Mouse (Mus musculus) right cerebral cortex, postnatal 25 days (tissue): Measurements from ENCODE around the gene Gnpnat1.

Source experiments
- DNase-seq: peaks from one replicate; pipeline ENCODE4 v3.0.0; 2022

Gene Gnpnat1

DNA sequence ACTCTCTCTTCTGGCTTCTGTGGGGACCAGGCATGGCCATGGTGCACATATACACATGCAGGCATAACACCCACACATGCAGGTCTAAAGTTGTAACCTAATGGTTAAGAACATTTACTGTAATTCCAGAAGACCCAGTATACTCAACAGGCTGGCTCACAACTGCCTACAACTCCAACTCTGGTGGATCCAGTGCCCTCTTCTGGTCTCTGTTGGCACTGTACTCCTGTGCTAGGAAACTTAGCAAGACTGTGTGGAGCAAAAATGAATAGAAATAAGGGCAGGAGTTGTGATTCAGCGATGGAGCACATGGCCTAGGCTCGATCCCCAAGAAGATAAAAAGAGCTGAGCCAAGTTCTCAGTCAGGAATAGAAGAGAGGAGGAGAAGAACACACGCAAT is 4.9 kb downstream of the Gnpnat1 start:
- no peak for DNase-seq

DNA sequence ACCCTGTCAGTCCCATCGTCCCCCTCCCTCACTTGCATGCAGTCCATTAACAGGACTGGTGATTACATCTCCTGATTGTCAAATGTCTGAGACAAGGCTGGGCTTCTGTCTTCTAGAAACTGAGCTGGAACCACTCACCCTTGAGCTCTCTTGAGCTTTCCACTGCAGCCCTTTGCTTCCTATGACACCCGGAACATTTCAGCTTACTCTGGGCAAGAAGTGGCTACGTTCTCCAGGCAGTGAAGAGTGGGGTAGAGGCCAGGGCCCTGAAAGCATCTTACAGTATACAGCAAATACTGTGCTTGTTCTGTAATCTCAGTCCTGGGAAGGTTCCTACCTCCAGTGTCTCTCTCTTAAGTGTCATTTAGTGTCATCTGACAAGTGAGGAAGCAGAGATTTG is 15.5 kb downstream of the Gnpnat1 start:
- DNase-seq: no peak

DNA sequence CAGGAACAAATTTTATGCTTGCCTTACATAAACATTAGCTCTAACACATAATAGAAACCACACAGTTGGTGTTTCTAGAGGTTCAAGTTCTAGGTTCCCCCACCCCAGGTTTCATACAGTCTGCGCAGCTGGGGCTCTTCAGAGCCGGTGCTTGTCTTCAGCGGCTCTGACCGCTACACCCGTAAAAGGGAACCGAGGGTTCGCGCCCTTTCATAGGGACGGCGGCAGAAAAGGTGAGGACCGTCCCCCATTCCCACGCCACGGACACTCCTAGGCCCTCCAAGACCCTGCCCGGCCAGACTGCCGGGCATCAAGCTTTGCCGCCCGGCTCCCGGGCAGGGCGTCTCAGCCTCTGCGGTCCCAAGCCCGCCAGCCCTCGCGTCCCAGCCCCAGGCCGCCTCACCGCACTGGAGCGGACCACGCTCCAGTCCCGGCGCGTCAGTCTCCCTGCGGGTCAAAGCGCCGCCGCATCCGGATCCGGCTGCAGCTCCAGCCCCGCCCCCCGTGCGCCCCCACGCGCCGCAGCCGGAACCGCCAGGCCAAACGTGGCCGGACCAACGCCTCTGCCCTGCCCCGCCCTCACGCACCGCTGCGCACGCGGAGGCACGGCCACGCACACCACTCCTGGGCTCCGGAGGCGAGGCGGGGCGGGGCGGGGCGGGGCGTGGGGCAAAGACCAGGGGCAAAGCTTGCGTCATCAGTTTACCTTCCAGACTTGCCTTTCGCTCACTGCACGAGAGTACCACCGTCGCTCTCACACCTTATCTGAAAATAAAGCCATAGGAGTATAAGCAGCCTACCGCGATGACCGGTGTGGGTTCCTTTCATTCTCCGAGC is 16.1 kb downstream of the Gnpnat1 start:
- peak; percentile 91 for DNase-seq

DNA sequence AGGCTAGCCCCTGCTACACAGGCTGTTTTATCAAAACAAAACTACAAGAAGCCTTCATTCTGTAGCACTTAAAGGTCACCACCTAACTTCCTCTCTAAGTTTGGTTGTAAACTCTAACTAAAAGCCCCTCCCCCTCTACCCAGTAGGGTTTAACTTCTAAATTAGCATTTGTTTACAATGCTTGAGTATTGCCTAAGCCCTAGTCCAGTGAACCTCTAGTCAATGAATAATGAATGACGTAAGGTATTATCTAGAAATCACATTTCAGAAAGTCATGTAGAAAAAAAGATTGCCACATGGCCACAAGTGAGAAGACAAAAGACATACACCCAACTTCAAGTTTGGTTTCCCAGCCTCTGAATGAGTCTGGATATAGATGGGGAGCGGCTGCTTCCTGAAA is 17.2 kb downstream of the Gnpnat1 start:
- no peak for DNase-seq

DNA sequence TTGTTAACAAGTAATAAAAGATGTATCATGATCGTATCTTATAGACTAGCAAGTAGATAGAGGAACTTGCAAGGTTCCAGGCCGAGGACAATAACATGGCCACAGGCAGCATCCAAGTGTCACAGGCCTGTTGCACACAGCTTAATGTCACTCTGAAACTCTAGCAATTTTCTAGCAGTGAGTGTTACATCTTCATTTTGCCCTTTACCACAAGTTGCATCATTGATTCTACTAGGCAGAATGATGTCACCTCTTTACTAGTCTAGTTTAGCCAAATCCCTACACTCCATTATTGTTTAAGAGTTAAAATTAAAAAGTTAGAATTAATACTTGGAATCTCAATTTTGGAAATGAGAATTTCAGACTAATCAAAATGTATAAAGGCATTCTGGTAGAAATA is 19.1 kb downstream of the Gnpnat1 start:
- DNase-seq: no peak

DNA sequence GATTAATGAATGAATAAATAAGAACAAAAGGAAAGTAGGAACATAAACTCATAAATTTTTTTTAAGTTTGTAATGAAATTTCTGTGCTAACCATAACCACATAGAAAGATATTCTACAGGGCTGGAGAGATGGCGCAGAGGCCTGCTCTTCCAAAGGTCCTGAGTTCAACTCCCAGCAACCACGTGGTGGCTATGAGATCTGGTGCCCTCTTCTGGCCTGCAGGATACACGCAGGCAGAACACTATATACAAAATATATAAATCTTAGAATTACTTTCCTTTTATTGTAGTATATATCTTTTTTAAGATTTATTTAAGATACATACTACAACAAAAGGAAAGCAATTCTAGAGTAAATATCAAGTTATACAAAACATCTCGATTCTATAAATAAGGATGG is 21.8 kb downstream of the Gnpnat1 start:
- no peak for DNase-seq

DNA sequence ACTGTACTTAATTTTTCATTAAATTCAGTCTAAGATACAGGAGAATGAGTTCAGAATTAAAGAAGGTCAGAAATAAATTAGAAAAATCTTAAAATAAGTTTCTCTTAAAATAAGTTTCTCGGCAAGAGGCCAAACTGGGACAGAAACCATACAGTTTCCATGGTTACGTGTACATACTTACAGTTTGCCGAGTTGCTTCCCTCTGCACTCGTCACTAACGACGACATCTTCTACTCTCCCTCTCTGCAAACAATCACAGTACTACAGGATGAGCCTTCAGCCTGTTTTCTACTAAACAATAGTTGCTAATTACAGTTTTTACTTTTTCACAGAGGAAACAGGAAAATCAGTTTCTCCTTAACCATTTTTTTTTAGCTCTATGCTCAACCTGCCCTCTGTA is 24.0 kb downstream of the Gnpnat1 start:
- no peak for DNase-seq

DNA sequence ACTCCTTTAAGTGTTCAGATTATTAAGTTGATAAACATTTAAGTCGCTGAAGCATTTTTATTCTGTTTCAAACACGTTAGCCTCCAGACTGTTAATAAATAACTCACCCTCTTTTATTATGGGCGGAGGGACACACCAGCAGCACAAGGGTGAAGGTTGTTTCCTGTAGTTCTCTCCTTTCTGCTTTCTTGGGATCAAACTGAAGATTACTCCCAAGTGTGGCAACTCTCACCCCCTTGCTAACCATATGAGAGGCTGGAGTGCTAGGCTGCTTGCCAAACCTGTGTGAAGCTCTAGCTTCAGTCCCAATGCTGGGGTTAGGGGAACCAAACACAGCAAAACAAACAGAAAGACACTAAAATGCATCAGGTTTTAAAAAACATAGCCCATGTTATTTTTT is 25.9 kb downstream of the Gnpnat1 start:
- DNase-seq: no peak

DNA sequence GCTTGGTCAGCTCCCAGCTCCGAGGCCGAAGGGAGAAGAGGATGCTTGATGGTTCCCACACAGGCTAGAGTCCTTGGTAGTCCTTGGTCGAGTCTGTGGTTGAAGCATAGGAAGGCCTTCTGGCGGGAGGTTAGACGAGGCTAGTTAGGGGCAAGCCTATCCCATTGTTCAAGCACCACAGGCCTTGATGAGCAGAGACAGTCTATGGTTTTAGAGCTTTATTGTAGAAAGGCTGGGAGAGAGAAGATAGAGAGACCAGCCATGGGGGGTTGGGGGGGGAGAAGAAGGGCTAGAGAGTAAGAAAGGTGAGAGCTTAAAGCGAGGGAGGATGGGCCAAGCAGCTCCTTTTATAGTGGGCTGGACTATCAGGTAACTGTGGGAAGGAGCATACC is 39.5 kb downstream of the Gnpnat1 start:
- DNase-seq: no peak

DNA sequence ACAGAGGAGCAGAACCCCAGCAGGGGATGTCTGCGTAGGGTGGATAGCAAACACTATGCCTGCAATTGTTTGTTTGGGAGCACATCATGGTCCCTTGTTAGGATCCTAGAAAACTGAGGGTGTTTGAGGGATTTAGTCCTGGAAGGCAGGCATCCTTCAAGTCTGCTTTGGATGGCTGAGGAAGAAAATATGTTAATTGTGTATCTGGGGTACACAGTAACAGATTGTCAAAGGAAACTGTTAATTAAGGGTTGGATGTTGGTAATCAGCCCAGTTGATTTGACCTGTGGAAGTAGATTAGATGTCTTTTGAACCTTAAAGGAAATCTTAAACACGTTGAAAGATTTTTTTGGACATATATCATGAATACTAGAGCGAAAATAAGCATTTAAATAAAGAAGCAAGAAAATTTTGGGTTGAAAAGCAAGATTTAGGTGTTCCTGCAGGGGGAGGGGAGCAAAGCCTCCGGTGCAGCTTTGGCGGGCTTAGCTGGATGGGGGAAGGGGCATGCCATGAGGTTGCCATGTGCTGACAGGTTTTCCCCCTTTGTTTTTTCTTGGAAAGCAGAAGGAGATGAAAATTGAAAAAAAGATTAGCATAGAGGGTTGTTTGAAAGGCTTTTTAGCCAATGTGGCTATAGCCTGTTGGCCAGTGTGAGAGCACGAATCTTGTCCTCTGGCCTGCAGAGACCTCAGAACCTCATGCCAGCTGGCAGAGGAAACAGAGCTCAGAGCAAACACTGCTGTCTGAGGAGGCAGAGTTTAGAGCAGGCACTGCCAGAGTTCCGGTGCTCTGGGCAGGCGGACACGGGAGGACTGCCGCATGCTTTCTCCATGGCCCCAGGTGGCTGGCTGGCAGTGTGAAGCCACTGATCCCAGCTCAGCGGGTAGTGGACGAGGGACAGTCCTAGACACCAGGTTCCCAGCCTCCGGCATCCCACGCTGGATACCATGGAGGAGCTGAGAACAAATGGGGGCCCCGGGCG is 40.2 kb downstream of the Gnpnat1 start:
- DNase-seq: no peak

DNA sequence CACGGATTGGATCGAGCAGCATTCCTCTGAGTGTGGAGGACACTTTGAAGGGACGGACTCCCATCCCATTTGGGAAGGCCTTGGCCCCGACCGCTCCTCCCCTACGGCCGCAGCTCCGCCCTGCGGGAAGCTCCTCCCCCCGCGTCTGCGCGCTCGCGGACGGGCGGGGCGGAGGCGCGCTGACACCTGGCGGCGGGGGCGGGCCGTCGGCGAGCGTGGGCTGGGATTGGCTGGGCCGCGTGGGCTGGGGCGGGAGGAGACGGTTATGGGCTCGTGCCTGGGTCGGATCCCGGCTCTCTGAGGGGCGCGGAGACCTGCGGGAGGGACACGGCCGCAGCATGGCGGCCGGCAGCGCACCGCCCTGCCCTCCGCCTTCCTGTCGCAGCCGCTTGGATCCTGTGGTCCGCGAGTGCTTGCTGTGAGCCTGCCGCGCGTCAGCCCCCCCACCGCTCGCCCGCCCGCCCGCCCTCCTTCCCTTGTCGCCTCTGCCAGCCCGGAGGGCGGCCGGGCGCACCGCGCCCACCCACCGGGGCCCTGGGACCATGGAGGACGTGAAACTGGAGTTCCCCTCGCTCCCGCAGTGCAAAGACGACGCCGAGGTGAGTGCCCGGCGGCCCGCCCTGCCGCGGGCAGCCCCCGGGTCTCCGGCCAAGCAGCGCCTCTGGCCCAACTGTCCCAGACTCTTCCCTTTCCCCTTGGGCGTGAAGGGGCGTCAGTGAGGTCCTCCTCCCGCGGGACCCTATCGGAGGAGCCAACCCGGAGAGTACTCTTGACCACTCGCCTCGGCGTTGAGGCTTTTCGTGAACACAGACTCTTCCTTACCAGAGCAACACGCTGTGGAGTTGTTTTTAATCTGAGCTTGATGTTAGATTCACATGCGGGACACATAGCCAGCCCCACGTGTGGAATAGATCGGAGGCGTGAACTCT is 53.5 kb downstream of the Gnpnat1 start, which contains the start of gene Styx:
TSS of gene Styx (plus strand) at position 163 of the 929 bp plus-strand sequence.
- peak; percentile 94 for DNase-seq

DNA sequence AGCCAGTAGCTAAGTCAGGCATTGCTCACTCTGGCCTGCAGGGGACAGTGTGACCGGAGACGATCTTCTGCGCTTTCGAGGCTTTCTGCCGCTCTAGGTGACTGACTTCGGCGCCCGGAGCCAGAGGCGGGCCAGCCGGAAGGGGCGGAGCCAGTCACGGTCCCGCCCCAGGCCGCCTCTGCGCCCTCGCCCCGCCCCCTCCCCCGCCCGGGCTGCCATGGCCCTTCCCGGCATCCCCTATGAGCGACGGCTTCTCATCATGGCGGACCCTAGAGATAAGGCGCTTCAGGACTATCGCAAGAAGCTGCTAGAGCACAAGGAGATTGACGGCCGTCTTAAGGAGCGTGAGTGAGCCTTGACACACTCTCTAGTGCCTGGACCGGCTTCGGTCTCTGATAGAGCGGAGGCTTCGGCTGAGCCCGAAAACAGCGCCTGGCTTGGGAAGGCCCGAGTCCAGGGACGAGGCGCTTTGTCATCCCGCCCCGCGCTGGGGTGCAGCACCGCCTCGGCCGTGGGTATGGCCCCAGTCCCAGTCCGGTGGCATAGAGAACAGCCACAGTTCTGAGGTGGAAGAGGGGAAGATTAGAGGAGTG is 75.0 kb downstream of the Gnpnat1 start, which contains the start of gene Psmc6:
TSS of gene Psmc6 (plus strand) at position 200 of the 593 bp plus-strand sequence.
- peak; percentile 91 for DNase-seq

DNA sequence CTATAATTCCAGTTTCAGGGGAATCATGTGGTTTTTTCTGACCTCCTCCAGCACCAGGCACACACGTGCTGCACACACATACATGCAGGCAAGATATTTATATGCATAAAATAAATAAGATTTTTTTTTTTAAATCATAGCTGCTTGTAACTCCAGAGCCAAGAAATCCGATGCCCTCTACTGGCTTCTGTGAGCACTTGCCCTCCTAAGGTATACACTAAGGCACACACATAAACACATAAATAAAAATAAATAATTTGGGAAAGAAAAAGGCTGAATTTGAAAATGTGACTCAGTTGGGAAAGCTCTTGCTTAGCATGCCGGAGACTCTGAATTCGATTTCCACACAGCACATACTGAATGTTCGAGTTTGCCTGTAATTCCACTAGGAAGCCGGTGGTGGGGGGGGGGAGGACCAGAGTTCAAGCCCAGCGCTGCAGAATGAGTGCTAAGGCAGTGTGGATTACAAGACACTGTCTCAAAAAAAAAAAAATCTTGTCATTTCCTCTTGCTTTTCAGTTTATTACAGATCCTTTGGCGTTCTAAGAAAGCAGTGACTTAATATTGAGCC is 75.6 kb downstream of the Gnpnat1 start:
- DNase-seq: no peak

DNA sequence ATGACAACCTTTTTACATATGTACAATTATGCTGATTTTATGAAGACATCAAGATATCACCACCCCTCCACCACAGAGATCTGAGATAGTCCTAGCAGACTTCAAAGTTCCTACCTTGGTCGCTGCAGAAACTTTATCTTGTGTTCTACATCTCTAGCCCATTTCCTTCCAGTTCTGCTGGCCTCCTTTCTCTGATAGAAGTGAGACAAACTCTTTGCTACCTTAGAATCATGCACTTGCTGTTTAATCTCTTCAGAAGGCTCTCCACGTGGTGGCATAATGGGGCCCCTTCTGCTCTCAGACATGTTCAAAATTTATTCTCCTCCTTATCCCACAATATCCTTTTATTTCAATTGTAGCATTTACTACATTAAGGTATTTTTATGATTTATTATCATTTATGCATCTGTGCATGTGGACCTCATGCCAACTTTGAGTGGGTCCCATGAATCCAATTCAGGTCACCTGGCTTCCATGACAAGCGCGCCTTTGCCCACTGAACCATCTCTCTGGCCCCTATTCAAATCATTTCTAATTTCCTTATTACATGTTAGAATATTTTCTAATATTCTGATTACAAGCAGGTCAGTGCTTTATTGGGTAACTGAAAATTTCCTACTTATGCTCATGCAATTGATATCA is 76.5 kb downstream of the Gnpnat1 start:
- DNase-seq: no peak
